Mouse (Mus musculus): ENCODE measurements around the gene Plpp1.

The Plpp1 gene

DNA sequence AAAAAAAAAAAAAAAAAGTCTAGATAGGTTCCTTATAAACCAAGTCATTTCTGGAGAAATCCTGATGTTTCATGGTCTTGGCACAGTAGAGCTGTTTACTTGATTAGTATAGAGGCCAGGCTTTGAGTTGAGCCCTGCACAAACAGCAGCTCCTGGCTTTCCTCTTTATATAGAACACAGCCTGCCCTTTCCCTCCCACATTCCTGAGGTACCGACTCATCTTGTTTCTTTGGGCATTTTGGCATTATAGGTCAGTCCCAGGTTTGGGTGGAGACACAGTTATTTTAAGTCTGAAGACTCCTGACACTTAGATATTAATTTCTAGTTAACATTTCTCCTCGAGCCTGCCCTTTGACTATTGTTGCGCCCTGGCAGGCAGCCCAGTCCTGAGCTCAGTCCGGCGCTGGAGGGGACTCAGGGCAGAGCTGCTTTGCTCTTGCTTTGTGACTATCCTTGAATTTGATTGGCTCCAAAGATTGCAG lies 61.3 kb downstream of the Plpp1 start:
- no peak for DNase-seq (ENCODE audit: low spot score)

DNA sequence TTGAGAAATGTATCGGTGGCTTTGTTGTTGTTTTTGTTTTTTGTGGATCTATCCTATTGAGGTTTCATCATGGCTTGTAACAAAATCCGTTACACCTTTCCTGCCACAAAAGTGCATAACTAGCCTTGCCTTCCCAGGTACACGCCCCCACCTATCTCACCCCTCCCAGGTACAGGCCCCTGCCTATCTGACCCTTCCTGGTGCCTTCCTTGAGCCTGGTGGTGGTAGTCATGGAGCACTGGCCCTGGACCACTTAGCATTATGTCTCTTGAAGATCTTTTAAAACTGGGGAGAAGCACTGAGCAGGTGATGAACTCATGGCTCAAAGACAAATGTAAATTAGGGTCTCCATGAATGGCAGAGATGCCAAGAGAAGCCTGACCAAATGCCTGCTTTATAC lies 61.8 kb downstream of the Plpp1 start:
- DNase-seq (ENCODE audit: low spot score): no peak

DNA sequence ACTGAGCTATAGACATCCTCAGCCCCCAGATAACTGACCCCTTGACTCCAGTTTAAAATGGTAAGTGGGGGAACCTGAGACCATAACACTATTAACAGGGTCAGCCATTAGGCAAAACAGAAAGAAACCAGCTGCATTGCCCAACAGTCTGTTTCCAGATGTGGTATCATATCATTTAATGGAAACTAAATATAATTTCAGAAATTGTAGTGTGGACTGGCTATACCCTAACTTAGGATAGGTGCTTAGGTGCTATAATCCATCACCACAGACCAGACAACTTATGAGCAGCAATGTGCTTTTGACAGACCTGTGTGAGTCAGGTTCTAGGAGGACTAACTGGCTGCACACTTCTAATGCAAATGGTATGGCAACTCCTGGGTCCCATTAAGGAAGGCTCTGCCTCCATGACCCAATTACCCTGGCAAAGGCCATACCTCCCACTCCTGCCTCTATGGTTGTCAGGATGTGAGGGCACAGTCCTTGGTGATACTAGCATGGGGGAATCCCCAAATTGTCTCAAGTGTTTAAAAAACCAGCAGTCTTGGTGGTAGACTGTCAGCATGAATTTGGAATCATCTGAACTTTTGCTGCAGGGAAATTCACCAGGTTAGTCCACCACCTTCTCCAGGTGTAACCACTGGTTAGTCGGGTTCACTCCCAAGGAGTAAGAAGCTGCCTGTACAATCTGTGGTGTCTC lies 62.5 kb downstream of the Plpp1 start:
- DNase-seq (ENCODE audit: low spot score): no peak

DNA sequence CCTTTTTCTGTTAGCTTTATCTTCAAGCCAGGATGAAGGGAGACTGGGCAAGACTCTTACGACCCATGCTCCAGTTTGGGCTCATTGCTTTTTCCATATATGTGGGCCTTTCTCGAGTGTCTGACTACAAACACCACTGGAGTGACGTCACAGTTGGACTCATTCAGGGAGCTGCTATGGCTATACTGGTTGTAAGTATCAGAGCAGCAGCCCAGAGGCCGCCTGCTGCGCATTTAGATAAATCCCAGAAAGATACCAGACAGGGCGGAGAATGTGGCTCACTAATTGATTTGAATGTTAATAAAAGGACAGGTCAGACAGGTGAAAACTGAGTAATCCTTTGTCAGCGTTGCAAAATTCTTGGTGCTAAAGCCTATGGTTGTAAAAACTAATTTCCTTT lies 66.2 kb downstream of the Plpp1 start:
- no peak for DNase-seq (ENCODE audit: low spot score)

DNA sequence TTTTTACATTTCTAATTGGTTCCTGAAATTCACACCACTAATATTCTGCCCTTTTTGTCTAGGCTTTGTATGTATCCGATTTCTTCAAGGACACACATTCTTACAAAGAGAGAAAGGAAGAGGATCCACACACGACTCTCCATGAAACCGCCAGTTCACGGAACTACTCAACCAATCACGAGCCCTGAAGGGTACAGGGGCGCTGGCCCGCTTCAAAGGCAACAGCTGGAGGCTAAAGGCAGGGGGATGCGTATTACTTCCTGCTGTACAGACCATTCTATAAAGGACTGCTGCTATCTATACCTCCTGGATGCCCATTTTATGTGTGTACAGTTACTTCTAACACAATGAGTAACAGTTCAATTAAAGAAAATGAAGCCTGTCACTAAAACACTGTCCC lies 66.8 kb downstream of the Plpp1 start:
- no peak for DNase-seq (ENCODE audit: low spot score)

DNA sequence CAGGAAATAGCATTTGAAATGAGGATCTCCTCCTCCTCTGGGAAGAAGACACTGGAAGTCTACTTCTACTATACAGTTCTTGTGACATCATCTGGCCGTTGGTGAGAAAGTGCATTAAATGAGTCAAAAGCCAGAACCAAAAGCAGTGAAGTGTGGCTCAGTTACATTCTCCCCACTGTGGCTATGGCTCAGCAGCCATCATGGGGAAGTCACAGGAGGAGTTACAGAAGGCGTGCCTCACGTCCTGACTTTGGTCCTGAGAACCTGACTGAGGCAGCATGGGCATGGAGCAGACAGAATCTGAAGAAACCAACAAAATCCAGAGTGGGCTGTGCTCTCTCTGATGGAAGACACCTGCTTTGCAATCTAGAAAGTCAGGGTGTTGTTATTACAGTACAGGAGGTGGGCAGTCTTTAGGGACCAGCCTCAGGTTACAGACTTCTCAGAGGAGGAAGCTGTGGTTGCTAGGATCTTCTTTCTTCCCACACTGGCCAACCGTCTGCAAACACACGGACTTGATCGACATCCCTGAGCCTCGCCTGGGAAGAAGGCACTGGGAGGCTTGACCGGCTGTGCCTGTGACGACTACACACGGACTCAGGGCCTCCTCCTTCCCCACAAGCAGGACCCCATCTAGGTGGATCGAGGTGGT lies 69.6 kb downstream of the Plpp1 start:
- no peak for DNase-seq (ENCODE audit: low spot score)

DNA sequence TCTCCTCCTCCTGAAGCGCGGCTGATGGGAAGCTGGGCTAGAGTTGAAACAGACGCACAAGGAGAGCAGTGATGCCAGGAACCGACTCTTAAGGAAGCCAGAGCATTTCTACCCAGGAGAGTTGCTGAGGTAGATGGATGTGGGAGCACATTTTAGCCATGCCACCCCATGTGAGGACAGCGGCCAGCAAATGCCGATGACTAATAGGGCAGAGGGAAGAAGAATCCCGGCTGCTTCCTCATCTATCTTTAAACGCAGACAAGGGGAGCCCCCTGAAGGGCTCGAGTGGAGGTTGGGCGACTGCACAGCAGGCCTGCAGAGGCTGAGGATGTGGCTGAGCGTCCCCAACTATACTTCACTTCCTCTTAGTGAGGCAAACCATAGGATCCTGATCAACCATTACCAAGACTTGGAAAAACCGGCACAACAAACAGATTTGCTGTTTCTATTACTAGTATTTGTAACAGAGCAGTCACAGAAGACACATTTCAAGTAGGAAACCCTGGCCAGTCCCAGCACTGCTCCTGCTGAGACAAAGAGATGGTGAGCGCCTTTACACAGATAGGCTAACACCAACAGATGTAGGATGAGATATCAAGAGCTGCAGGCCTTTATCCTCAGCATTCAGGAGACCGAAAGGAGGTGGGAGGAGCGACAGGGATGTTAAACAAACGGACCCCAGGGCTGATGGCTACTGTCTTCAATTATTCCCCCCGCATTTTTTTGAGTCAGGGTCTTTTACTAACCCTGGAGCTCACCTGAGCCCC lies 71.1 kb downstream of the Plpp1 start:
- no peak for DNase-seq (ENCODE audit: low spot score)

DNA sequence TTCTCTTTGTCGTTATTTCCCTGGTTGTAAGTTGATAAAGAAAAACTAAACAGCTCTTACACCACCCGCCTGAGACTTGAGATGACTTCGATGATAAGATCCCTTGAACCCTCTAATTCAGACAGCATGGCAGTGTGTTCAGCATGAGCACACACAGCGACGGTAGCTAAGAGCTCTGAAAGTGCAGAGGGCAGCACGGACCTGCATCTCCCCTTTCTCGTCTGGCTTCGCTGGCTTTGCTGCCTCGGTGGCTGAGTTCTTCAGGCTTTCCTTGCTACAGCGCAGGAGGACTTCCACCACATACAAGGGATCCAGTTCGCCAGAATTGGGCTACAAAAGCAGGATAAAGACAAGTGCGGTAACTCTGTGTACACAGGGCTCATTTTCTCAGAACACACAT lies 86.6 kb downstream of the Plpp1 start:
- DNase-seq (ENCODE audit: low spot score): no peak

DNA sequence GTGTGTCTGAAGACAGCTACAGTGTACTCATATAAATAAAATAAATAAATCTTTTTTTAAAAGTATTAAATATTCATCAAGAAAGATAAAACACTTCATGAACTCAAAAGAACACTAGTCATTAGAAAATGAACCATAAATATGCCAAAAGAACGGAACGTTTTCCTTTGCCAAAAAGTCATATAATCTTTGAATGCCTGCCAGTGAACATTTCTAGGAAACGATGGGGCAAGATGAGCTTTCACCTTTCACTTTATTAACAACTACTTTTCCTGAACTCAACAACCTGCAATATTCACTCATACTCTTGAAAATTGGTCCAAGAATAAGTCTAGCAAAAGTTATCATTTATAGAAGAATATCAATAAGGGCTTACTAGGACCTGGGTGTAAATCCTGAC lies 101.6 kb downstream of the Plpp1 start:
- DNase-seq (ENCODE audit: low spot score): no peak

DNA sequence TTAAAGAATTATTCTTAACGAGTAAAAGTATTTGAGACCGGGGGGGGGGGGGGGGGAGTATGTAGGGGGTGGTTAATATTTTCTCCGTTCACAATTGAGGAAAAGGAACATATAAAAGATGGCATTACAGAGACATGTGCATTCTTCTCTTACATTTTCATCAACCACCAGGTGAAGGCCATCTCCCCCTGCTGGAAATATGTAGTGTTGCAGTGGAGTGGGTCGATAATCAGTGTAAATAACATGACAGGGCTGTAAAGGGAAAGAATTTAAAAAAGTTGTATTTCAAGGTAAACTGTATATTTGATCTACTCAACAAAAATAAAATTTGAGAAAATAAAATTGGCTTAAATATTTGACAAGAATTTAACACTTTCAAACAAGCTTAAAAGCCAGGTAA lies 109.1 kb downstream of the Plpp1 start:
- peak; percentile 59 for DNase-seq (ENCODE audit: low spot score)

DNA sequence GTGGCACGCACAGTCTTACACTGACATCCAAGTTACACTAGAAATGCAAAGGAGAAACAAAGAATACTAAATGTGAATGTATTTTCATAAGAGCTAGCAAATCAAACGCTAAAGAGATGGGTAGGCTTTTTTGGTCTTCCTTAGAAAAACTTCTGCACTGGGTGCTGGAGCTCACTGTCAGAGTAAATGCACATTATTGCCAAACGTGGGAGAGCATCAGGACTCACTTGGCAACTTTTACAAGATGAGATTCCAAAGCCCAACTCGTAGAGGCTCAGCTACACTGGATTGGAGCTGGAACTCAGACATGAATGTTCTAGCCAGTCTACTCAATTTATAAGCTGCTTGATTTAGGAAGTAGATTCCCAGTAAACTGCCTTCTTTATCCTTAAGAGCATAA lies 109.8 kb downstream of the Plpp1 start:
- DNase-seq (ENCODE audit: low spot score): no peak

Data from embryo, embryonic 10 days (tissue).